Mouse (Mus musculus) spleen, adult 12 weeks (tissue): Measurements from ENCODE around the gene Ppp1r9a.

Experiments
- DNase-seq: peaks from one replicate; pipeline ENCODE4 v3.0.0; 2022; ENCODE audit warnings: low spot score

Gene Ppp1r9a

DNA sequence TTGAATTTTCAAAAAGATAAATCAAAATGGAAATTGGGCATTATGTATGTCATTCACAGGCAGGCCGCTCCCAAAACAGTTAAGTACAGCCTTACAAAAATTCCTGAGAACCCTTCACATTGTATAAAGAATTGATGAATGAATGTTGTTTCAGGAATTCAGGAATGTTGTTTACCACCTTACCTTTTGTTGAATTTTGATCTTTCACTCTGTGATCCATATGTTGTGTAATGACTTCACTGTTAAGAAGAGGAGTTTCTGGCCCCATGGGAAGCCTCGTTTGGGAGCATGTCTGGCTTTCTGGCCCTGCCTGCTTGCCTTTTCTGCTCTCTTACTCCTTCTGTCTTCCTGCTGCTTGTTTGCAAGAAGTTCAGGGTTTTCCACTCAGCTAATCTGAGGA lies 105.4 kb downstream of the Ppp1r9a start:
- DNase-seq: no peak

DNA sequence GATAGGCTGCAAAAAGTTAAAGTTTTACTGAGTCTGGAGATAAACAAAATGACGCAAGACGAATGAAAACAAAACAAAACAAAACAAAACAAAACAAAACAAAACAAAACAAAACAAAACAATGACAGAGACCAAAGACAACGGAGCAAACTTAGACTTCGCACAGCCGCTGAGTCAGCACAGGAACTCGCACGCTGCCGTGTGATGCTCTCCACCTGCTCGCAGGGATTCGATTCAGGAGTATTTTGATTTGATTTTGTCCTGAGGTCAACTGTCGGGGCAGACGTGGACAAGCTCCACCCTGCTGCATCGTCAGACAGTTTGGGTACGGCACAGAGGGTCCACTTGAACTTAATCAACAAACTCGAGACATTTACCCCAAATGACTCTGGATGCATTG lies 105.9 kb downstream of the Ppp1r9a start:
- DNase-seq: no peak

- DNase-seq: no peak
These were observed 108.1 kb downstream of the Ppp1r9a start for GRCm38 (mm10) chr6:5010553-5011416.

GRCm38 (mm10) chr6:5012794-5013193 lies 110.1 kb downstream of the Ppp1r9a start:
- DNase-seq: no peak

DNA sequence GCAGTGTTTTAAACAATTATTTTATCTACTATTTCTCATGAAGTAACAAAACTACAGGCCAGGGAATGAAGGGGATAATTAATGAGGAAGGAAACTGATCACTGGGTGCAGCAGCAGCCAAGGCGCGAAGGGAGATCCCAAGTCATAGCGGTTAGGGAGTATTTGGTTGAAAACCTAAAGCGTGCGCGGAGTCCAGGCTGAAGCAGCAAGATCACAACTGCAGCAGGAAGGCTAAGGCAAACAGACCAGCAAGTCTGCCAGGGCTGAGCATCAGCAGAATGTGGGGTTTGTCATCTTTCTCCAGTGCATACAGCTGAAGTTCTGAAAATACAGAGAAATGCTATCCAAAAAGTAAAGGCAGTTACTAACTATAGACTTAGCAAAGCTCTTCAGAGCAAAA lies 111.8 kb downstream of the Ppp1r9a start:
- no peak for DNase-seq

DNA sequence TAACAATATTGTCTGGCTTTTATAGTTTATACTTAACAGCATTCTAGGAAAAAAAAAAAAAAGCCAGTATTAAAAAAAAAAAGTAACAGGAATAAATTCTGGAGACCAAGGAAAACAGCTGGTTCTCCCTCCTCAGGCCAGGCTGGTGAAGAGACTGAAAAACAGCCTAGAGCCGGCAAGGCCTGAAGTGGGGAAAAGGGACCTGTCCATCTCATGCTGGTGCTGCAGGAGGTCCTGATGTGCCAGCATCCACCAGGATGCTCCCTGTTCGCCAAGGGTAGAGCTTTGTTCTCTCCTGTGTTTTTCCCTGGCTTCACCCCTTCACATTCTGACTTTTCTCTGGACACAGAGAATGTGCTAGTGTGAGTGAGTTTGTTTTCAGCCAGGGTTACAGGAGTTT lies 112.5 kb downstream of the Ppp1r9a start:
- no peak for DNase-seq

- no peak for DNase-seq
These were observed 115.3 kb downstream of the Ppp1r9a start for GRCm38 (mm10) chr6:5017945-5018511.

DNA sequence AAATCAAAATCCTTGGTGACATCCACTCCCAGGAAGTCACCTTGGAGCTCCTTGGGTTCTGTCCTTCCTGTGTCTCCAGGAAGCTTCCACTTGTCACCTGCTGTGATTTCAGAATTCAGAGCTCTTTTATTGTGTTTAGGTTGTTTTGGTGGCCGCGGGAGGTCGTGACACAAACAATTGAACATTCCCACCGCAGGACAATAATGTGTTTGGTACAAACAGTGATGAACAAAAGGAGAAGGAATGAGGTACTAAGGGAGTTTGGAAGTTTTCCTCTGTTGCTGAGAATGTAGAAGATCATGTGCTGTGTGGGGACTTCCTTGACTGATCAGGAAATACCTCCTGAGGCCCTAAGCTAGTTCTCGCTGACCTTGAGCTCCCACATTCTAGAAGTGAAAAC lies 116.5 kb downstream of the Ppp1r9a start:
- no peak for DNase-seq

DNA sequence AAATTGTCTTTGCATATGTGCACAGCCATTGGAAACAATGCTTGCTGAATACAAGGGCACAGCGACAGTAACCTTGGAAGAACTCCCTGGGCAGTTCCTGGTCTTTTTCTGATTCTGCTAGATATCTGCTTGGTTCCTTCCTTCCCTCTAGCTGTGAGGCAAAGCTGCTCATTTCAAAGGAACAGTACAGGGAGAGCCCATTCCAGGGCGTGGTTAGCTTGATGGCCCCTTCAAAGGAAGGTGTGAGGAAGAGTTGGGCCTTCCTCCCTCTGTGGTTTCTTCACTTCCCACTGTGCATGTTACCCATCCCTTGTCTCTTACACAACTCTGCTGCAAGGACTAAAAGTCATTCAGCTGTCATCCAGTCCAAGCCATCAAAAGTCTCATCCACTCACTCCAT lies 117.3 kb downstream of the Ppp1r9a start:
- no peak for DNase-seq

DNA sequence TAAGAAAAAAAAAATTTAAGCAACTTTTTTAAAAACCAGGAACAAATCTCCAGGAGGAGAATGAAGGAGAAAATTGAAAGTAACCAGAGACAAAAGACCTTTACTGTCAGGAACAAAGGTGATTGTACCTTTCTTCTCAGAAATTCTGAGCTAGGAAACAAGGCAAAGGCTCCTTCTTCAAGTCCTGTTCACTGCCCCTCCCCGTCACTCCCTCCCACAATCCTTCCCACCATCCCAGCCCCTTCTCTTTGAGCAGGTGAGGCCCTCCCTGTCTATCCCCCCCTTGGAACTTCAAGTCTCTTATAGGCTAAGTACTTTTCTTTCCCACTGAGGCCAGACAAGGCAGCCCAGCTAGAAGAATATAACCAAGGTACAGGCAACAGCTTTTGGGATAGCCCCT lies 117.8 kb downstream of the Ppp1r9a start:
- no peak for DNase-seq

- no peak for DNase-seq
These were observed 120.0 kb downstream of the Ppp1r9a start for GRCm38 (mm10) chr6:5022677-5023076.

DNA sequence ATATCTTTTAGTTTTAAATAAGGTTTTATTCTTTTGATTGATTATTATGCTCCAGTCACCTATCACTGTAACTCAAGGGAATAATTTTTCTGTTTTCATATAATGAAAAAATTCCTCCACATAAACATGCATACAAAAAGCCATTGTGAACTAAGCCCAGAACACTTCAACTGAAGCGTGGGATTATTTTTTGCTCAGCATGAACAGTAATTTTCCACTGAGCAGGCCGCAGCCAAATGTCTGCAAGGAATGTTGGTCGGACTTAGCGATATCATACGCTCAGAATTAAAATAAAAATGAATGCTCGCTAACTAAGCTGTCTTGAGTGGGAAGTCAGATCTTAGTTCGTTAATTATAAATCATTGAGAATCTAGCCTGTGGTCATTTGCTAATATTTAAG lies 122.2 kb downstream of the Ppp1r9a start:
- no peak for DNase-seq

DNA sequence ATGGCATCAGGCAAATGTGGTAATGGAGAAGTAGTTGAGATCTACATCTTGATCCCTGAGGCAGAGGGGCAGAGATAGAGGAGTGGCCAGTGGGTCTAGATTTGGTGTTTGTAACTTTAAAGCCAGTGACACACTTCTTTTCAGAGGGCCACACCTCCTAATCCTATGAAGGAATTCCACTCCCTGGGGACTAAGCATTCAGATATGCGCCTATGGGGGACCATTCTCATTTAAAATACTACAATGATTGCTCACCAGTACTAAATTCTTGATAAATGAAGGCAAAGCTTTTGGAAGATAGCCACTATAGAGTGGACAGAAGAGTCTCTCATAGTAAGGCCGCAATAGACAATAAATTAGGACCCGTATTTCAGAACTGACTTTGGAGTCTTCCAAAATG lies 124.1 kb downstream of the Ppp1r9a start:
- no peak for DNase-seq

DNA sequence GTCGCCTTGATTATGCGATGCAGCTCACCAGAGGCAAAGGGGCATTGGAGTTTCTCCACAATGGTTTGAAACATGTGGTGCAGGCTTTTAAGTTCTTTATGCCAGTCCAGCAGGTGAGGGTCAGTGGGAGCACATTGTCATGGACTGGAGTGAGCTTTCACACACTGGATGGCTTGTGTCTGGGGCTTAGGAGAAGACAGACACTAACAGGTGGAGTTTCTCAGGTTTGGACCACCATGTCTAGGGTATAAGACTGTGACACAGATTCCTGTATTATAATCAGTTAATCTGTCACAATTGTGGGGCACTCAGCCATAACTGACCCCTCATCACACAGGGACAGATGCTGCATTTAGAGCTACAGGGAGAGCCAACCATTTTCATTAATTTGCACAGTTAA lies 124.5 kb downstream of the Ppp1r9a start:
- no peak for DNase-seq

DNA sequence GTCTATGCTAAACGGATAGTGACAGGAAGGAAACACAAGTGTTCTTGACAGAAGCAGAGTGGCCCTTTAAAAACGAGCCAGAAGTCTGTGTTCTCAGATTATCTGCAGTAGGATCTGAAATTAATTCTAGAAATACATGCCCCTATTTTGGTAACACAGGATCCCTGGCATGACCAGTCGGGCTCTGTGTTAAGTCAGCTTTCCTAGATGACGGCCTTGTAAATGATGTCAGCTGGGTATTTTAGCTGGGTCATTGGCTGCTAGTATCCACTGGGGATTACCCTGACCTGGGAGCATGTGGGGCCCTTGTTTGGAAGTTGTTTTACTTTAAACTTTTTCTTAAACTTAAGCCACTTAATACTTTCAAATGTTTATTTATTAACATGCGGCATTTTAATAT lies 125.1 kb downstream of the Ppp1r9a start:
- DNase-seq: no peak

GRCm38 (mm10) chr6:5029205-5029927 lies 126.6 kb downstream of the Ppp1r9a start:
- no peak for DNase-seq

GRCm38 (mm10) chr6:5029956-5030355 lies 127.2 kb downstream of the Ppp1r9a start:
- no peak for DNase-seq

- no peak for DNase-seq
These were observed 130.4 kb downstream of the Ppp1r9a start for GRCm38 (mm10) chr6:5032986-5033633.

DNA sequence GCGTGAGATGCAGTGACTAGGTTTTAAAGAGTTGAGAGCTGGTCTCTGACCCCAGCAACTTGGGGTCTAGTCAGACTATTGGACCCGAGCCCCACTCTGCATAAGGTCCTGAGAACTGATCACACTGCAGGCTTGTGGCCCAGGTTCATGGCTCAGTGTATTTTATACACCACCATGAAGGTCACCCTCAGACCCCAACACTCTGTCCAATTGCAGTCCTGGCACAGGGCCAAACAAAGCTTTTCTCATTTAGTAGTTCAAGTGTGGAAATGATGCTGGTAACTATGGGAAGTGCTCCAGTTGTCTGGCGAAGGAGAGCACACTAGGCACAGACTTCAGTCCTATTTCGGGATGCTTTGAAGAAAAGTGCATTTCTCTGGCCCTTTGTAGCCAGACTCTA lies 134.5 kb downstream of the Ppp1r9a start:
- no peak for DNase-seq

DNA sequence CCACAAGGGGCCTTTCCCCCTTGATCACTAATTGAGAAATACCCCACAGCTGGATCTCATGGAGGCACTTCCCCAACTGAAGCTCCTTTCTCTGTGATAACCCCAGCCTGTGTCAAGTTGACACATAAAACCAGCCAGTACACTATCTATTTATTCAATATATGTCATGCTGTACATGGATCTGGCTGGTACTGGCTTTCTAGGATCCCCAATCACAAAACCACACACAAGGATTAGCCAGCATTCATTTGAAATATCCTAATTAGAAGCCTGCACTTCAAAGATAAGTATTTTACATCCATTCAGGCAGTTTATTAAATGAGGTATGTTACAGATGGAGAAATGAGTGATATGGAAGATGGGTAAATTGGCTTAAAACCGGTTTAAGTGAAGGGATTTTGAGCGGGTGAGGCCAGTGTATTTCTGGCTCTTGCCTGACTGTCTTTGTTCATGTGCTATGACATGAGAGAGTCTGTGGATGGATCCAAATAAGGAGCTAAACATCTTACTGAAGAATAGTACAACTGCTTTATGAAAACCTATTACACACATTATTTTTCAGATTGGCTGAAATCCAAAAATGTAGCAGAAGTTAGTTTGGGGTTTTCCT lies 135.5 kb downstream of the Ppp1r9a start:
- no peak for DNase-seq

DNA sequence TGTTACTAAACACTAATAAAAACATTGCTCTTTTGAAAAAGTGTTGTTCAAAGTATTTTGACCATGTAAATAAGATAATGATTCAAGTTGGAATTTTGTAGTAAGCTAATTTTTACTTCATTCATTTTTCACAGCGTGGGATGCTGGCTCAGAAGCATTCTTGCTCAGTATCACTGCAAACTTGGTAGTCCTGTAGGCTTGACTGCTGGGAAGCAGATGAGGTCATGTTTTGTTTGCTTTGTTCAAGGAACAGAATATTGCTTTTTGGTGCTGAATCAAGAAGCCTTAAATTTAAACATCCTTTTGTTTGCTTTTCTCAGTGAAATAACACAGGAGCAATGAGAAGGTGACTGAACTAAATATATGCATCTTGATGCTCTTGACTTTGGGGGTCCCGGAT lies 136.6 kb downstream of the Ppp1r9a start:
- DNase-seq: no peak

DNA sequence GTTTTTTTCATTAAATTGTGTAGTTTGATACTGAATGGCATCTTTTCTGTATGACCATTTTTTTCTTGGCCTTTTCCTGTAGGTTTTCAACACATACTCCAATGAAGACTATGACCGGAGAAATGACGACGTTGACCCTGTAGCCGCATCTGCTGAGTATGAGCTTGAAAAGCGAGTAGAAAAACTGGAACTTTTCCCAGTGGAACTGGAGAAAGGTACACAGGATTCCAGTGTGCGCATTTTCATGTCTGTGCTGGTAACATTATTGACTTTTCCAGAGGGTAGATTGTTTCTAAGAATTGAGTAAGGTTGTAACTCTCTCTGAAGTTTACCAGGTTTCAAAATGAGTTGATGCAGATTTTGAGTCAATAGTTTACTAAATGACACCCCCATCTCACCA lies 143.1 kb downstream of the Ppp1r9a start:
- no peak for DNase-seq
